Mouse (Mus musculus) heart, adult 11 months (tissue): ENCODE measurements around the gene Phykpl.
"Not testable (repeated sequence)": the region's sequence is repeated elsewhere in the genome, so short reads cannot be mapped to it uniquely, and the experiment has no call there.

Source experiments
- DNase-seq: peaks from one replicate; pipeline ENCODE4 v3.0.0; 2022

Gene Phykpl

DNA sequence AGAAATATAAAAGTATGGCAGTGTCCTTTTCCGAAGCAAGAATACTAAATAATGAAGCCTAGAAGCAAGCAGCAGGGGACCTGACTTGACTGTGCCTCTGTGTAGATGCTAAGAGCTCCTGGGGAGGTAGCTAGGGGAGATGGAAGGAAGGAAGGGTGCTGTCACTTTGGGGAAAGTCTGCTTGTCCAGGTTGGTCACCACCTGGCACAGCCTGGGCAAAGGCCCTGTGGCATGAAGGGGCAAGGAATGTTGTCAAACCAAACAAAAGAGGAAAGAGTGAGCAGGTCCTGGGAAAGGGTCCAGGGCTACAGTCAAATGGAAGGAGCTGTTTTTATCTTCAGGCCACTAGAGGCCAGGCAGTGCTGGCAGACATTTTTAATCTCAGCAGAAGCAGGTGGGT is 2.5 kb downstream of the Phykpl start:
- peak; percentile 87 for DNase-seq

GRCm38 (mm10) chr11:51588833-51589232 is 4.3 kb downstream of the Phykpl start:
- no peak for DNase-seq

GRCm38 (mm10) chr11:51590002-51590401 is 5.4 kb downstream of the Phykpl start:
- peak; percentile 87 for DNase-seq

- peak; percentile 92 for DNase-seq
Measured at GRCm38 (mm10) chr11:51591168-51591567, 6.6 kb downstream of the Phykpl start.

GRCm38 (mm10) chr11:51591915-51592314 is 7.4 kb downstream of the Phykpl start:
- DNase-seq: peak; percentile 86

DNA sequence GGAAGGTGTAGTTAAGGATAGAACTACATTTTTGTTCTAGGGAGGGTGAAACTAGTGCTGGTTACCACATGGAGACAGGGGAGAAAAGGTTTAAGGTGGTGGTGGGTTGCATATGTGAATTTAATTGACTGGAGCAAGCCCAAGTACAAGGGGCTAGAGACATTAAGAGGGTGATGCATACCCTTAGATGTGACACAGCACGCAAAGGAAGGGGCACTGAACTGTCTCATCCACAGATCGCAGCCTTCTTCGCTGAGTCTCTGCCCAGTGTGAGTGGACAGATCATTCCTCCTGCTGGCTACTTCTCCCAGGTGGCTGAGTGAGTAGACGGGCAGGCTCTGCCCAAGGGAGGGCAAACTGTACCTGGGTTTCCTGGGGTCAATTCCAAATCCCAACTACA is 8.8 kb downstream of the Phykpl start:
- no peak for DNase-seq

- peak; percentile 88 for DNase-seq
Measured at GRCm38 (mm10) chr11:51593849-51594248, 9.3 kb downstream of the Phykpl start.

DNA sequence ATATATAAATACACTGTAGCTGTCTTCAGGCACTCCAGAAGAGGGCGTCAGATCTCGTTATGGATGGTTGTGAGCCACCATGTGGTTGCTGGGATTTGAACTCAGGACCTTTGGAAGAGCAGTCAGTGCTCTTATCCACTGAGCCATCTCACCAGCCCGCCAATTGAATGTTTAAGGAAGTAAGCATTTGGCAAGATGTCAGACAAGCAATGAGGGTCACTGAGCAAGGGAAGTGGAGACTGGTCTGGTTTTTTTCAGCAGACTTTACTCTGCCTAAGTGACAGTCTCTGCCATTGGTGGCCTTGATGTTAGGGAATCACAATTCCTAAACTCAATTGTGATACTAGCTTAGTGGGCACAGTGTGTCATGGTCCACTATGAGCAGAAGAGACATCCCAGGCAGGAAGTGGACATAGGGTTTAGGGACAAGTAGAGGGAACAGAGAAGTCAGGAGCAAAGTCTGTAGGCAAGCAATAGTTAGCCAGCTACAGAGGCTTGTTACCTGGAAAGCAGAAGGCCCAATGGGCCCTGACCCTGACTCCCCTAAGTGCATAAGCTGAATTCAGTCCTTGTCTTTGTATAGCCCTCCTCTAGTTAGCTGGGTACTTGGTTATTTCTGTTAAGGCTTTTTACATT is 10.3 kb downstream of the Phykpl start:
- no peak for DNase-seq

- DNase-seq: no peak
Measured at GRCm38 (mm10) chr11:51595459-51596083, 11.0 kb downstream of the Phykpl start.

DNA sequence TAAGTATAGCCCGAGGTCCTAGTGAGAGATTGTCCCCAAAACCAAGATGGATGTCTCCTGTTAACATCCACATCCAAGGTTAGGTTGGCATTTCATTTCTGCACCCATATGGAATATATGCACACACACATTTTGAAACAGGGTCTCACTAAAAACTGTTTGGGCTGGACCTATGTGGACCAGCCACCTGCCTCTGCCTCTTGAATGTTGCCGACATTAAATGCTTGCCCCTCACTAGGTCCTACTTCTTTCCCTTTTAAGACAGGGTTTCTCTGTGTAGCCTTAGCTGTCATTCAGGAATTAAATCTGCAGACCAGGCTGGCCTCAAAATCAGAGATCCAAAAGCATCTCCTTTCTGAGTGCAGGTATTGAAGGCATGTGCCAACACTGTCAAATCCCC is 13.0 kb downstream of the Phykpl start:
- no peak for DNase-seq

GRCm38 (mm10) chr11:51602253-51602652 is 17.7 kb downstream of the Phykpl start:
- DNase-seq: no peak

GRCm38 (mm10) chr11:51605602-51606446 is 21.3 kb downstream of the Phykpl start:
- peak; percentile 99 for DNase-seq

GRCm38 (mm10) chr11:51606447-51607095 is 22.0 kb downstream of the Phykpl start, which contains the start of gene Hnrnpab:
Hnrnpab (minus strand) TSS chr11:51606847.
- peak; percentile 100 for DNase-seq

DNA sequence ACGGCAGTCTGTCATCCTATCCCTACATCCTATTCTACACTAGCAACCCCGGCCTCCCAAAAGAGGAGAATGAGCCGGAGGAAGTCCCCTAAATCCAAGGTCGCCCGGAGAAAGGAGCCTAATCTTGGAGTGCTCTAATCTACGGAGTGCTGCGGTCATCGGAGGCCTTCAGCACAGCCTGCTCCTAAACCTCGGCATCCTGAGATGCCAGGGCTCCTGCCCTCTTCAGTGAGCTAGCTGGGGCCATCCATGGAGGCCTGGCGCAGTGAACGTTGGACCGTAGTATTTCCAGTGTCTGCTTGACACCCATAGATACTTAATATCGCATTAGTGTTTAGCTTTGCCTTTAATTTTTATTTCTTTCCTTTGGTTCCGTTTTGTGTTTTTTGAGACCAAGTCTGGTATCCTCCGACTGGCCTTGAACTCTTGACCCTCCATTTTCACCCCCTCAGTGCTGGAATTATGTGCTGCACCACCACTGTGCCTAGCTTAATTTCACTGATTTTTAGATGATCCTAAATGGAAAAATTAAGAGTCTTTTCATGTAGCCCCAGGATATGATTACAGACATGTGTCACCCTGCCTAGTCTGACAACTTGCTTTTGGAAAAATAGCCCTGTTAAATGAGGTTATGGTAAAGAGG is 22.7 kb downstream of the Phykpl start:
- DNase-seq: no peak

DNA sequence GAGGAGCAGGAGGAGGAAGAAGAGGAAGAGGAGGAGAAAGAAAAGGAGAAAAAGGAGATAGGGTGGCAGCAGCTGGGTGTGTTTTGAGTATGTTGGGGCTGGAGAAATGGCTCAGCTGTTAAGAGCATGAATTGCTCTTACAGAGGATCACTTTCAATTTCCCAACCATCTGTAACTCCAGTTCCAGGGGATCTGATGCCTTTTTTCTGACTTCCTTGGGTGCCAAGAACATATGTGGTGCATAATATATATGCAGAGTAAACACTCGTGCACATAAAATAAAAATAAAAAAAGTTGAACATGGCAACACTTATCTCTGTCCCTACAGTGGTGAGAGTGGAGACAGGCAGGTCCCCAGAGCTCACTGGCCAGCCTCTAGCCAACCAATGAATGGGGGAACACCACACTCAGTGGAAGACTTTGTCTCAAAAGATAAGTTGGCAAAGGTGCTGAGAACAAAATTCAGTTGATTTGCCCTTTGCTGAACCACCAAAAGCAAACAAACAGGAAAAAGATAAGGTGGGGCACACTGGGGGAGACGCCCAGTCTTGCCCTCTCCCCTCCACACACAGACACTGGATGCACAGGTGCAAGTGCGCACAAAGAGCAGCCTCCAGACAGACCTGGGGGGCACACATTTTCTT is 24.8 kb downstream of the Phykpl start:
- no peak for DNase-seq

DNA sequence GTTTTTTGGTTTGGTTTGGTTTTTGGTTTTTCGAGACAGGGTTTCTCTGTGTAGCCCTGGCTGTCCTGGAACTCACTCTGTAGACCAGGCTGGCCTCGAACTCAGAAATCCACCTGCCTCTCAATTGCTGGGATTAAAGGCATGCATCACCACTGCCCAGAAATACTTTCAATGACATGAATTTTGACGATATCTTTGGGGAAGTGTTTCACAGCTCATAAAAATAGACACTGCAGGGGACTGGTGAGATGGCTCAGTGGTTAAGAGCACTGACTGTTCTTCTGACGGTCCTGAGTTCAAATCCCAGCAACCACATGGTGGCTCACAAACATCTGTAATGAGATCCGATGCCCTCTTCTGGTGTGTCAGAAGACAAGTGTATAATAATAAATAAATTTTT is 25.4 kb downstream of the Phykpl start:
- DNase-seq: not testable (repeated sequence)

DNA sequence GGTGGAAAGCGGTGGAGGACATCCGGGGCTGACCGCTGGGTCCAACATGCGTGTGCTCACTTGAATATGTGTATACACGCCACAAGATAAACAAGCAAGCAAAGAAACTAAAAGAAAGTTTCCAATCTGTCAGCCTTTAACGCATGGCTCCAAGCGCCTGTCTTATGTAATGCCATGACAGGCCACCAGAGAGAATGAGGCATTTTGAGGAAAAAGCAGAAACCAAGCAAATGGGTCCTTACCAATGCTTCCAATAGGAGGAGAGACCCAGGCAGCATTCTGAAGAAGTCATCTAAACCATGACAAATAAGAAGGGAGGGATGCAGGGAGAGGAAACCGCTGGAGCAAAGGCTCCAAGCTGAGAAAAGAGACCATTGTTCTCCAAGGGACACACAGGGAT is 29.7 kb downstream of the Phykpl start:
- no peak for DNase-seq

DNA sequence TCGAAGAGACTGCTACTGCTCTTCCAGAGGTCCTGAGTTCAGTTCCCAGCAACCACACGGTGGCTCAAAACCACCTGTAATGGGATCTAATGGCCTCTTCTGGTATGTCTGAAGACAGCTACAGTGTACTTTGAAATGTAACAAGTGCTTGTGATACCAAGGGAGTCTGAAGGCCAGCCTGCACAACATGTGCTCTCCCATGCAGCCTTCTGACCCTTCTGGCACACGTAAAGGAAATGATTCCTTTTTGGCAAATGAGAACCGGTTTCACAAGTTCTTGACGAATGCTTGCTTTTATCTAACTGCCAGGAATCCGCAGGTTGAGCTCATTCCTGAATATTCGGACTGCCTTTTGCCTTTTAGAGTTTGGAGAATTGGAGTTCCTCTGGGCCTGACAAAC is 30.6 kb downstream of the Phykpl start:
- DNase-seq: peak; percentile 90

DNA sequence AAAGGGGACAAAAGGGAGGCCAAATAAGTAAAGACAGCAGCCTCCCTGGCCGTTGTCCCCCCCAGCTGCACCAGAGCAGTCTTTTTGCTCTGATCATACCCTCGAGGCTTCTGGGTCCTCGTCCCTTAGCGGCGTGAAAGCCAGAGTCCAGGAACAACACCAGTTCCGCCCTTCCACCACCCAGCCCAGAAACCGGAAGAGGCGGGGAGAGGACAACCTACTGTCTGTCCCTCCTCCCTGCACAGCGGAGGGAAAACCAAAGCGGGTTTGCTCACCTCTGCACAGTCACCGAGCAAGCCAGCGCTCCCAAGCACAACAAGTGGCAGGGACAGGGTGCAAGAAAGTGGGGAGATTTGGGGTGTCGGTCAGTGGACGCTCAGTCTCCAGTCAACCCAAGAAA is 31.0 kb downstream of the Phykpl start:
- DNase-seq: peak; percentile 98

- not testable (repeated sequence) for DNase-seq
Measured at GRCm38 (mm10) chr11:51616113-51616512, 31.6 kb downstream of the Phykpl start.

- DNase-seq: peak; percentile 95
Measured at GRCm38 (mm10) chr11:51617693-51618092, 33.1 kb downstream of the Phykpl start.

DNA sequence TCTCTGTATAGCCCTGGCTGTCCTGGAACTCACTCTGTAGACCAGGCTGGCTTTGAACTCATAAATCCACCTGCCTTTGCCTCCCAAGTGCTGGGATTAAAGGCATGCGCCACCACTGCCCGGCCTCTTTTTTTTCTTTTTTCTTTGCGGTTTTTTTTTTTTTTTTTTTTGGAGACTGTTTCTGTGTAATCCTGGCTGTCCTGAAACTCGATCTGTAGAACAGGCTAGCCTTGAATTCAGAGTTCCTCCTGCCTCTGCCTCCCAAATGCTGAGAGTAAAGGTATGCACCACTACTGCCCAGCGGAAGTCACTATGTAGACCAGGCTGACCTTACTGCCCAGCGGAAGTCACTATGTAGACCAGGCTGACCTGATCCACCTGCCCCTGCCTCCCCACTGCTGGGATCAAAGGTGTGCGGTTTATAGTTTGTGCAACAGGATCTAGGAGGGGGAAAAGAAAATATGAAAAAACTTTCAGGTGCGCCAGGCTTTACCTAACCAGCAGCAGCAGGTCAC is 34.4 kb downstream of the Phykpl start:
- DNase-seq: no peak
